Mouse (Mus musculus): ENCODE data around the gene F830045P16Rik. TPM values are rescaled to one million over a fixed set of nuclear protein-coding genes. Genes with fewer than 3 reads are reported as not detected.

F830045P16Rik gene
- polyA plus RNA-seq, 1 experiment from 2014 or later, result not detected

DNA sequence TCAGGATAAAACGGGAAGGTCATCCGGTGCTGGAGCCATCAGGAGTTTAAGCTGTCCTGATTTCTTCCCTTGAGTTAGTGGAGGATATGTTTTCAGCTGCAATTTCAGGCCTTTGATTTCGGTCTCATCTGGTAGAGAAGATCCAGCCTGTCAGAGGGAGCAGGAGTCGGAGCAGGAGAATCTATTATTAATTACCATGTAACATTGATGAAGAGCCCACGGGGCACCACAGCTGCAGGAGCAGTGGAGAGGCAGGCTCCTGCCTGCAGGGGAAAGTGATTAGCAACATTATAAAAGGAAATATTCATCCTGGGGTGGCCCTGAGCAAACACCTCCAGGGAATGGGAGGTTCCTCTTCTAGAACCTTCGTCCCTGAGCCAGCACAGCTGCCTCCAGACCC is 19.7 kb upstream of the F830045P16Rik start:
- Histone ChIP-seq H3K4me2 (ENCODE audit: low read depth, low read length) (no peak overlapping the region), H3K36me3 (ENCODE audit: control insufficient read depth, insufficient read depth) (no peaks in the 10 kb centered on the region), H3K4me1 (ENCODE audit: control insufficient read depth, insufficient read depth, low read length) (peaks cover 6% of the 10 kb centered on the region; the same call in 1 of the 2 replicates), H3K9me3 (replicated peaks; ENCODE audit: control insufficient read depth, low read length) (no peaks in the 10 kb centered on the region), H3K27ac (ENCODE audit: low read length) (no peak overlapping the region), H3K4me3 (ENCODE audit: low read length) (no peak overlapping the region), H3K27me3 (ENCODE audit: control insufficient read depth, insufficient read depth, low read length) (no peaks in the 10 kb centered on the region), H3K9ac (ENCODE audit: low read length) (no peak overlapping the region)
- ATAC-seq (replicated peaks; ENCODE audit: extremely low read depth, insufficient read depth, low FRiP score), result no peak
- 67% methylated on average over 6 of the region's 6 CpGs for WGBS

DNA sequence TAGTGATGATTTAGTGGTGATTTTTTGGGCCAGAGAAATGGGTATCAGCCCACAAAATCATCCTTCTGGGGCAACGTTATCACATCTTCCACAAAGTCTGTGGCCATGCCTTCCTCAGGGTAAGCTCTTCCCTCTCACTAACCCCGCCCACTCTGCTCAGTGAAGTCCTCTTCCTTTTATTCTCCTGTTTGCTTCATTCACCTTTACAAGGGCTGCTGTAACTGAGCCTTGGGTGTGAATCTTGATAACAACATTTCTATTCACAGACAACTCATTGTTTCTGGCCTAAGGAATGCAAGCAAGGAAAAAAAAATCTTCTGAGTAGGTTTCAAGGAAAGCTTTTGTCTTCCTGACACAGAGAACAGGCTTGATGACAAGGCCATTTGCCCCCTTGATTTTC is 14.4 kb upstream of the F830045P16Rik start:
- ATAC-seq (replicated peaks; ENCODE audit: extremely low read depth, insufficient read depth, low FRiP score), result no peak
- Histone ChIP-seq H3K9ac (ENCODE audit: low read length) (no peak overlapping the region), H3K4me2 (ENCODE audit: low read depth, low read length) (no peak overlapping the region), H3K27ac (ENCODE audit: low read length) (no peak overlapping the region), H3K4me3 (ENCODE audit: low read length) (no peak overlapping the region), H3K36me3 (ENCODE audit: control insufficient read depth, insufficient read depth) (no peaks in the 10 kb centered on the region), H3K27me3 (ENCODE audit: control insufficient read depth, insufficient read depth, low read length) (no peaks in the 10 kb centered on the region), H3K9me3 (replicated peaks; ENCODE audit: control insufficient read depth, low read length) (no peaks in the 10 kb centered on the region), H3K4me1 (ENCODE audit: control insufficient read depth, insufficient read depth, low read length) (no peaks in the 10 kb centered on the region)
- 67% methylated on average over 2 of the region's 2 CpGs for WGBS

- Histone ChIP-seq H3K4me3 (ENCODE audit: low read length) (no peak overlapping the region), H3K4me1 (ENCODE audit: control insufficient read depth, insufficient read depth, low read length) (peaks cover 5% of the 10 kb centered on the region; the same call in 1 of the 2 replicates), H3K27ac (ENCODE audit: low read length) (no peak overlapping the region), H3K9ac (ENCODE audit: low read length) (no peak overlapping the region), H3K36me3 (ENCODE audit: control insufficient read depth, insufficient read depth) (no peaks in the 10 kb centered on the region), H3K27me3 (ENCODE audit: control insufficient read depth, insufficient read depth, low read length) (no peaks in the 10 kb centered on the region), H3K9me3 (replicated peaks; ENCODE audit: control insufficient read depth, low read length) (no peaks in the 10 kb centered on the region), H3K4me2 (ENCODE audit: low read depth, low read length) (no peak overlapping the region)
- 53% methylated on average over 9 of the region's 9 CpGs for WGBS
- ATAC-seq (replicated peaks; ENCODE audit: extremely low read depth, insufficient read depth, low FRiP score), result no peak
Measured at GRCm38 (mm10) chr2:129549537-129550135, 13.2 kb upstream of the F830045P16Rik start.

GRCm38 (mm10) chr2:129546772-129547171 is 10.4 kb upstream of the F830045P16Rik start:
- Histone ChIP-seq H3K9me3 (replicated peaks; ENCODE audit: control insufficient read depth, low read length) (no peaks in the 10 kb centered on the region), H3K27ac (ENCODE audit: low read length) (no peak overlapping the region), H3K27me3 (ENCODE audit: control insufficient read depth, insufficient read depth, low read length) (no peaks in the 10 kb centered on the region), H3K4me2 (ENCODE audit: low read depth, low read length) (no peak overlapping the region), H3K4me3 (ENCODE audit: low read length) (no peak overlapping the region), H3K36me3 (ENCODE audit: control insufficient read depth, insufficient read depth) (no peaks in the 10 kb centered on the region), H3K4me1 (ENCODE audit: control insufficient read depth, insufficient read depth, low read length) (peaks cover 10% of the 10 kb centered on the region; the same call in 1 of the 2 replicates), H3K9ac (ENCODE audit: low read length) (no peak overlapping the region)
- 58% methylated on average over 3 of the region's 3 CpGs for WGBS
- ATAC-seq (replicated peaks; ENCODE audit: extremely low read depth, insufficient read depth, low FRiP score), result no peak

- Histone ChIP-seq H3K4me1 (ENCODE audit: control insufficient read depth, insufficient read depth, low read length) (peaks cover 10% of the 10 kb centered on the region; the same call in 1 of the 2 replicates), H3K27me3 (ENCODE audit: control insufficient read depth, insufficient read depth, low read length) (no peaks in the 10 kb centered on the region), H3K27ac (ENCODE audit: low read length) (no peak overlapping the region), H3K9ac (ENCODE audit: low read length) (no peak overlapping the region), H3K9me3 (replicated peaks; ENCODE audit: control insufficient read depth, low read length) (no peaks in the 10 kb centered on the region), H3K36me3 (ENCODE audit: control insufficient read depth, insufficient read depth) (no peaks in the 10 kb centered on the region), H3K4me3 (ENCODE audit: low read length) (no peak overlapping the region), H3K4me2 (ENCODE audit: low read depth, low read length) (no peak overlapping the region)
- 57% methylated on average over 7 of the region's 7 CpGs for WGBS
- ATAC-seq (replicated peaks; ENCODE audit: extremely low read depth, insufficient read depth, low FRiP score), result no peak
Measured at GRCm38 (mm10) chr2:129545596-129545995, 9.2 kb upstream of the F830045P16Rik start.

- WGBS, result 71% methylated on average over 3 of the region's 3 CpGs
- Histone ChIP-seq H3K4me3 (ENCODE audit: low read length) (no peak overlapping the region), H3K4me1 (ENCODE audit: control insufficient read depth, insufficient read depth, low read length) (peaks cover 10% of the 10 kb centered on the region; the same call in 1 of the 2 replicates), H3K36me3 (ENCODE audit: control insufficient read depth, insufficient read depth) (no peaks in the 10 kb centered on the region), H3K27ac (ENCODE audit: low read length) (no peak overlapping the region), H3K27me3 (ENCODE audit: control insufficient read depth, insufficient read depth, low read length) (no peaks in the 10 kb centered on the region), H3K9ac (ENCODE audit: low read length) (no peak overlapping the region), H3K4me2 (ENCODE audit: low read depth, low read length) (no peak overlapping the region), H3K9me3 (replicated peaks; ENCODE audit: control insufficient read depth, low read length) (no peaks in the 10 kb centered on the region)
- no peak for ATAC-seq (replicated peaks; ENCODE audit: extremely low read depth, insufficient read depth, low FRiP score)
Measured at GRCm38 (mm10) chr2:129544919-129545318, 8.5 kb upstream of the F830045P16Rik start.

GRCm38 (mm10) chr2:129544448-129544847 is 8.0 kb upstream of the F830045P16Rik start:
- H3K27me3 ChIP-seq (ENCODE audit: control insufficient read depth, insufficient read depth, low read length), result no peaks in the 10 kb centered on the region
- no peak overlapping the region for H3K9ac ChIP-seq (ENCODE audit: low read length)
- H3K9me3 ChIP-seq (replicated peaks; ENCODE audit: control insufficient read depth, low read length), result no peaks in the 10 kb centered on the region
- 8% methylated on average over 4 of the region's 4 CpGs for WGBS
- peaks cover 10% of the 10 kb centered on the region; the same call in 1 of the 2 replicates for H3K4me1 ChIP-seq (ENCODE audit: control insufficient read depth, insufficient read depth, low read length)
- no peak overlapping the region for H3K4me3 ChIP-seq (ENCODE audit: low read length)
- H3K4me2 ChIP-seq (ENCODE audit: low read depth, low read length), result no peak overlapping the region
- 0 out of 2 replicates have a peak, but pooled peaks have one; percentile 32 for ATAC-seq (replicated peaks; ENCODE audit: extremely low read depth, insufficient read depth, low FRiP score)
- H3K27ac ChIP-seq (ENCODE audit: low read length), result no peak overlapping the region
- no peaks in the 10 kb centered on the region for H3K36me3 ChIP-seq (ENCODE audit: control insufficient read depth, insufficient read depth)

DNA sequence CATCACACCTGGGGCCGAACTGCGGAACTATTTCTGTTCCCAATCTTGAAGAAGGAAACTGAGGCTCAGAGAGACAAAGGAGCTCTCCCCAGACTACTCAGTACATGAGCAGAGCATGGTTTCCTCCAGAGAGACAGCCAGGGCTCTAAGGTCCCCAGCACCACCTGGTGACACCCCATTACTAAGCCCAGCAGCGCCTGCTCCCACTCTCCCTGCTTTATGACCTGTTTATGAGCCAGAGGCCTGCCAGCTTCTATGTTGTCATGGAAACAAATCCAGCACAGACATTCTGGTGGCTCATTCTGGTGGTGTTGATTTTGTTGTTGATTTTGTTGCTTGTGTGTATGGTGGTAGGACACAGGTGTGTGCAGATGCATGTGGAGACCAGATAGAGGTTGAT is 3.6 kb upstream of the F830045P16Rik start:
- no peak overlapping the region for H3K9ac ChIP-seq (ENCODE audit: low read length)
- 82% methylated on average over 3 of the region's 3 CpGs for WGBS
- H3K4me2 ChIP-seq (ENCODE audit: low read depth, low read length), result no peak overlapping the region
- H3K9me3 ChIP-seq (replicated peaks; ENCODE audit: control insufficient read depth, low read length), result no peaks in the 10 kb centered on the region
- H3K4me3 ChIP-seq (ENCODE audit: low read length), result no peak overlapping the region
- H3K4me1 ChIP-seq (ENCODE audit: control insufficient read depth, insufficient read depth, low read length), result peaks cover 9% of the 10 kb centered on the region
- H3K27ac ChIP-seq (ENCODE audit: low read length), result no peak overlapping the region
- ATAC-seq (replicated peaks; ENCODE audit: extremely low read depth, insufficient read depth, low FRiP score), result no peak
- H3K36me3 ChIP-seq (ENCODE audit: control insufficient read depth, insufficient read depth), result no peaks in the 10 kb centered on the region
- H3K27me3 ChIP-seq (ENCODE audit: control insufficient read depth, insufficient read depth, low read length), result no peaks in the 10 kb centered on the region

- no peak overlapping the region for H3K27ac ChIP-seq (ENCODE audit: low read length)
- H3K4me1 ChIP-seq (ENCODE audit: control insufficient read depth, insufficient read depth, low read length), result peaks cover under 1% of the 10 kb centered on the region
- H3K9me3 ChIP-seq (replicated peaks; ENCODE audit: control insufficient read depth, low read length), result no peaks in the 10 kb centered on the region
- no peaks in the 10 kb centered on the region for H3K27me3 ChIP-seq (ENCODE audit: control insufficient read depth, insufficient read depth, low read length)
- no peak overlapping the region for H3K4me2 ChIP-seq (ENCODE audit: low read depth, low read length)
- no peak overlapping the region for H3K4me3 ChIP-seq (ENCODE audit: low read length)
- ATAC-seq (replicated peaks; ENCODE audit: extremely low read depth, insufficient read depth, low FRiP score), result no peak
- no peak overlapping the region for H3K9ac ChIP-seq (ENCODE audit: low read length)
- H3K36me3 ChIP-seq (ENCODE audit: control insufficient read depth, insufficient read depth), result no peaks in the 10 kb centered on the region
- 46% methylated on average over 4 of the region's 4 CpGs for WGBS
Measured at GRCm38 (mm10) chr2:129539175-129539574, 2.8 kb upstream of the F830045P16Rik start.

All from heart, embryonic 16.5 days (tissue).